Mouse (Mus musculus) megakaryocyte, adult 5-6 weeks (primary cell): ENCODE measurements around the gene Wbp11. TPM values are rescaled to one million over a fixed set of nuclear protein-coding genes. Genes with fewer than 3 reads are reported as not detected.

Experiments
- ATAC-seq: 2 replicates; pipeline ENCODE4 v1.8.0; 2016; ENCODE audit warnings: mild to moderate bottlenecking, inconsistent platforms; ENCODE audit not compliant: poor library complexity, severe bottlenecking
- total RNA-seq, 2 experiments: library from RNA; stranded (forward) in 1 of 2; stranded (reverse) in 1 of 2; fragments of 153-499, 151-499 nt in 1 of 2; fragments of 221-1000, 200-1000 nt in 1 of 2; gene quantifications; 2 replicates each; pipeline versions ENCODE4 v1.2.3 to v1.2.4; 2015 to 2017

Wbp11 gene
- total RNA-seq, 2 experiments from 2014 or later: 35.1 to 71.0 TPM

GRCm38 (mm10) chr6:136844903-136845302, 16.9 kb upstream of the Wbp11 start:
- no peak for ATAC-seq

GRCm38 (mm10) chr6:136837323-136837722, 9.3 kb upstream of the Wbp11 start:
- ATAC-seq: no peak

GRCm38 (mm10) chr6:136835352-136835751, 7.3 kb upstream of the Wbp11 start, which contains the start of gene Smco3:
Gene Smco3 (minus strand): TSS chr6:136835452.
- no peak for ATAC-seq

GRCm38 (mm10) chr6:136831712-136832111, 3.7 kb upstream of the Wbp11 start:
- peak; percentile 41 for ATAC-seq

GRCm38 (mm10) chr6:136828681-136829080, 648 bp upstream of the Wbp11 start:
- ATAC-seq: no peak

- no peak; the same call in 1 of the 2 replicates for ATAC-seq
These were observed 535 bp downstream of the Wbp11 start, which contains the start of gene BC049715 for GRCm38 (mm10) chr6:136827516-136827880. Gene BC049715 (plus strand): TSS chr6:136827626.

GRCm38 (mm10) chr6:136827116-136827515, 917 bp downstream of the Wbp11 start:
- ATAC-seq: no peak

GRCm38 (mm10) chr6:136824987-136825386, 3.0 kb downstream of the Wbp11 start:
- no peak for ATAC-seq

GRCm38 (mm10) chr6:136821086-136821485, 6.9 kb downstream of the Wbp11 start:
- ATAC-seq: no peak

- no peak for ATAC-seq
These were observed 7.7 kb downstream of the Wbp11 start for GRCm38 (mm10) chr6:136820381-136820780.

GRCm38 (mm10) chr6:136817549-136817948, 10.5 kb downstream of the Wbp11 start:
- no peak for ATAC-seq

- no peak for ATAC-seq
These were observed 11.2 kb downstream of the Wbp11 start for GRCm38 (mm10) chr6:136816826-136817225.

- ATAC-seq: no peak
These were observed 12.7 kb downstream of the Wbp11 start for GRCm38 (mm10) chr6:136815381-136815780.

GRCm38 (mm10) chr6:136813117-136813516, 14.9 kb downstream of the Wbp11 start:
- ATAC-seq: no peak

GRCm38 (mm10) chr6:136811196-136811595, 16.8 kb downstream of the Wbp11 start:
- no peak for ATAC-seq

- ATAC-seq: no peak
These were observed 18.4 kb downstream of the Wbp11 start for GRCm38 (mm10) chr6:136809673-136810072.

- peak; percentile 49 for ATAC-seq
These were observed 19.0 kb downstream of the Wbp11 start for GRCm38 (mm10) chr6:136809077-136809476.

- ATAC-seq: peak; percentile 14; the same call in 1 of the 2 replicates
These were observed 19.4 kb downstream of the Wbp11 start for GRCm38 (mm10) chr6:136808631-136809046.

- ATAC-seq: peak; percentile 69
These were observed 20.0 kb downstream of the Wbp11 start, which contains the start of gene H2afj for GRCm38 (mm10) chr6:136808014-136808417. Gene H2afj (plus strand): TSS chr6:136808244.

GRCm38 (mm10) chr6:136807395-136808013, 20.5 kb downstream of the Wbp11 start:
- ATAC-seq: no peak; the same call in 1 of the 2 replicates

- no peak for ATAC-seq
These were observed 21.2 kb downstream of the Wbp11 start for GRCm38 (mm10) chr6:136806819-136807218.

- no peak for ATAC-seq
These were observed 22.6 kb downstream of the Wbp11 start for GRCm38 (mm10) chr6:136805409-136805775.
